Mouse (Mus musculus): ENCODE measurements at regions not wholly inside any gene's neighbourhood (a gene's known extent, or its start where the extent isn't known, plus 50 kb on each side); places are given as distances from the start of the nearest gene placed in this dataset.

DNA sequence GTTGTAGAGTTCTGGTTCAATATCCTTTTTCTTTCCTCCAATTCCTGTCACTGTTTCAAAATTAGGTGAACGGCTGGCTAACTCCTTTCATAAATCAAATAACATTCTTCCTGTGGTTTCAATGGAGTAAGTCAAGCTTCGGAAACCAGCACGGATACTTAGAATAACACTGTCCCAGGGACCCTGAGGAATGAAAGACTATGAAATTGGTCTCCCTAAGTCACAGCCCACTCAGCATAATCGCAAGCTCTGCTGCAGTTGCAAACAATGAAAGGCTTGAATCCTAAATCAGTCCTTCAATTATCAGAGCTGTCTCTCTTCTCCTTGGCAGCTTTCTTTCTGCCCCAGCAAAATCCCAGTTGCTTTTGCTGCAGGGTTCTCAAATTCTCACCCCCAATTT lies 475.8 kb downstream of the Rps29 start:
- no peak for DNase-seq (ENCODE audit: low spot score)

GRCm38 (mm10) chr12:68680668-68681067 lies 478.3 kb downstream of the Rps29 start:
- no peak for DNase-seq (ENCODE audit: low spot score)

DNA sequence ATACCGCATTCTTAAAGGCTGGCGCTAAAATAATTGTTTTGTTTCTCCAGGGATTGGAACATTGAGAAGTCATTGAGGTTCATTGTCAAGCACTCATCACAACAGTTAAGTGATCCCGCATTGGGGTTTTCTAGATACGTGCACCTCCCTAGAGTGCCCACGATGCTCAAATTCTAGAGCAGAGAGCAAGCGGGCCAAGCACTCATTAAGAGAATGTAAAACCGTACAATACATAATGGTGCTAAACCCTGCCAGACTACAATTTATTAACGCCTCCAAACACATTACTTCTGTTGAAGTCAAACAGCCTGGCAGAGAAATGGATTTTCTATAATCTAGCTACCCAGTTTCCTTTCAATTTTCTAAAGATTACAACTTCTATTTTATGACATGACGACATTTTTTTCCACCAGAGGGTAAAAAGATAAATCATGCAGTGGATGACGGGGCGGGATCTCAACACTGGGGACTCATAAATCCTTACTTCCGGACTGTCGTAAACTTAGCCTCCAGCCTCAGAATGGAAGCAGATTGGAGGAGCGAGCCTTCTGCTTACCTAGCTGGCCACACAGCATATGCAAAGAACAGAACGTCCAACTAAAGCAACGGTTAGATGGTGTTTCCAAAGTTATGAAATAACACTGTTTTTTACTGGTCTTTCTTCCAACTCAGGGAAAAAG lies 482.8 kb downstream of the Rps29 start:
- no peak for DNase-seq (ENCODE audit: low spot score)

GRCm38 (mm10) chr12:68672011-68672410 lies 487.0 kb downstream of the Rps29 start:
- DNase-seq (ENCODE audit: low spot score), result no peak

DNA sequence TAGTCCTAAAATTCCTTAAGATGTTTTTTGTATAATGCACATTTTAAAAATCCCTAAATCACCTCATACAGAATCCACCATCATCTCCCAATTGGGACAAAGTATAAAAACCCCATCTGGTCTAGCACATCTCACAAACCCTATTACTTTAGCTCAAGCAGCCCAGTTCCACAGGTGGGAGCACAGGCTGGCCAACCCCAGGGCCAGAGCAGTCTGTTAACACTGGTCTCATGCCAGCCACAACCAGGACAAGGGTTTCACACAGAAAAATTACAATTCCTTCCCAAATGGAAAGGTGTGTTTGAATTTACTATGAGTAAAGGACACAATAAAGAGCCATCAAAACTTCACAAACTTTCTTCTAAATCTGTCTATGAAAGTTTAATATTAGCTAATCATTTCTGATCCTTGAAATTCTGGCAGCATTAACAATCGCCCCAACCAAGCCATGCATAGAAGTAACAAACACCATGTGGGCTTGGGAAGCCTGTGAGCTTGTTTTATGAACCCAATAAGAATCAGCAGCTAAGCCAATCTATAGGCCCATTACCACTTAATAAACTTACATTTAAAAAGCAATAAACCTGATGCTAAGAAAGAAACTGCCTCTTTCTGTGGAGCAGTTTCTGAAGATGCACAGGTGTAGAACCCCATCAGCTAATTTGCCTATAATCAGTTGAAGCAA lies 512.9 kb downstream of the Rps29 start:
- DNase-seq (ENCODE audit: low spot score), result no peak

GRCm38 (mm10) chr12:68643671-68644070 lies 515.3 kb downstream of the Rps29 start:
- DNase-seq (ENCODE audit: low spot score), result no peak

DNA sequence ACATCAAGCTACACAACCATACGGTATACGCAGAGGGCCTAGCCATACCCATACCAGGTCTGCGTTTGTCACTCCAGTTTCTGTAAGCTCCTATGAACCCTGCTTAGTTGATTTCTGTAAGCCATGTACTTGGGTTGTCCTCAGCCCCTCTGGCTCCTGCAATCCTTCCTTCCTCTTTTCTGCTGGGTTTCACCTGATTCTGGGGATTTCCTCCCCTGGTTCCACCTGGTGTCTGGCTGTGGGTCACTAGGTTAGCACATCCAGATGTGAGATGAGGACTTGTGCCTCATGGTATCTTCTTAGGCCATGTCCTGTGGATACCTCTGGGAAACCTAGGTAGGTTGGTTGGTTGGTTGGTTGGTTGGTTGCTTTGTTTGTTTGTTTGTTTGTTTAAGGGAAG lies 526.5 kb downstream of the Rps29 start:
- no peak for DNase-seq (ENCODE audit: low spot score)

GRCm38 (mm10) chr12:68618337-68618736 lies 540.6 kb downstream of the Rps29 start:
- DNase-seq (ENCODE audit: low spot score), result no peak

GRCm38 (mm10) chr12:68605417-68606000 lies 553.5 kb downstream of the Rps29 start:
- DNase-seq (ENCODE audit: low spot score), result no peak

- DNase-seq (ENCODE audit: low spot score), result no peak
These were observed 554.3 kb downstream of the Rps29 start for GRCm38 (mm10) chr12:68604524-68605299.

DNA sequence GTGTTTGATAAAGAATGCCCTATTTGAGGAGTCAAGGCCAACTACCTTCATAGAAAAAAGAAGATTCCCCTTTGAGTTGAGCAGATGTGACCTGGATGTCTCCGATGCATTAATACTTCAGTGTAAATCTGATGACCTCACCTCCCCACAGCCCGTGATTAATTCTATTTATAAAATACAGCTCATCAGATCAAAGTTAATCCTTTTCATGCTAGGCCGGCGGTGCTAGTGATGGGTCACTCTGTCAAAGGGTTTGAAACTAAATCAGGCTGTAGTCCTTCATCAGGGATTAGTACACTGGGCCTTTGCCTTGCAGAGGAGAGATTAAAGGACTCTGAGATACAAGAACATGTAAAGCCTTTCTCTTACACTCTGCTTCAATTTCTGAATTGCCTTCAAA lies 556.3 kb downstream of the Rps29 start:
- no peak for DNase-seq (ENCODE audit: low spot score)

DNA sequence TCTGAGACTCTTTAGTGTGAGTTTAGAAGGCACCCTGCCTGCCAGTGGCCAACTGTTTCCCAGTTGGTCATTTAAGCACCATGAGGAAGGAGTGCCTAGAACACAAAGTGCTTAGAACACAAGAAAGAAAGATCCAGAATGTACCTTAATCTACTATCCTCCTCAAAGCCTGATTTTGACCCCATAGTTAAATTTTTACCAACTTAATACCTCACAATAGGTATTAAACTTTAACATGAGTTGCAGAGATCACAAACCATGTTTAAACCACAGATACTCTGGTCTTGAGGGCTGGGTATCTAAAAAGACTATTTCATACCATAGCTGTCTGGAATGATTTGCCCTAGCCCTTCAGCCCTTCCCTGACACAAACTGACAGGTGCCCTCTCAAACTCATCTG lies 557.6 kb downstream of the Rps29 start:
- no peak for DNase-seq (ENCODE audit: low spot score)

GRCm38 (mm10) chr12:68599681-68600596 lies 559.0 kb downstream of the Rps29 start:
- DNase-seq (ENCODE audit: low spot score), result no peak

DNA sequence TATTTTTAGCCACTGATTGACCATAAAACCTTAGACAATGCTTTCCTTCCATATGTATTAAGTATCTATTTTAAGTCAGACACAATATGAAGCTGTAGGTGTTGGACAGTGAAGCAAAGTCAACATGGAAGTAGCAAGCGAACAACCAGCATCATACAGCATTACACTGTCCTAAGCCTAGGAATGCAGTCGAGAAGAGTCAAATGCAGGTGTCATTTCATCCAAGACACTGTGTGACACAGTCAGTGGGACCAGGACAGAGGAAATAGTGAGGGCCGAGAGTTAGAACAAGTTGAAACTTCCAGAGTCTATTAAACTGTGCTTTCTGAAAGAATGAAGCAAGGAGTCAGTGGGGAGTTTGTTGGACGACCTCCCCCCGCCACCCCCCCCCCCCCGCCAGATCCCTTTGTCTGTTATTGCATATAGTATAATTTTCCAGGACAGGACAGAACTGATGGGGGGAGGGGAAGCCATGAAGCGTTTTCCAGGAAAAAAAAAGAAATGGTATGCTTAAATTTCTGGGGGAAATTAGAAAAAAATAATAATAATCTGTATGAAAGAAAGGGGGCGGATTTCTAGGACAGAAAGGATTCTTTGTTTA lies 559.9 kb downstream of the Rps29 start:
- DNase-seq (ENCODE audit: low spot score), result no peak

DNA sequence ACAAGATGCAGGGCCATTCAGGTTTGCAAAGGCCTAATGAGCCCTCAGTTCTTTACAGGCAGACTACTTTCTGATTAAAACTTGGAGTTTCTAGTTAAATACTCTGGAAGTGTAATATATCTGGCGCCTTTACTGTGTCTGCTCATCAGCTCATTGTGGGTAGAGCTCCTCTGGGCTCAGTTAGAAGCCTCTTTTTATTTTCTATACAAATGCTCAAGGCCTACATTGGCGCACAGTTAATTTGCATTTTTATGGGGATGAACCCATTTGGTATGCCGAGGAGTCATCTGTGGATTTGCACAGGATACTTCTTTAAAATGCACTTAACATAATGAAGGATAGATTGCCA lies 573.5 kb downstream of the Rps29 start:
- DNase-seq (ENCODE audit: low spot score), result no peak

GRCm38 (mm10) chr12:68584786-68585523 lies 574.0 kb downstream of the Rps29 start:
- DNase-seq (ENCODE audit: low spot score), result no peak

- DNase-seq (ENCODE audit: low spot score), result no peak
These were observed 579.1 kb downstream of the Rps29 start for GRCm38 (mm10) chr12:68579909-68580308.

- no peak for DNase-seq (ENCODE audit: low spot score)
These were observed 581.5 kb downstream of the Rps29 start for GRCm38 (mm10) chr12:68577453-68577852.

- DNase-seq (ENCODE audit: low spot score), result no peak
These were observed 582.1 kb downstream of the Rps29 start for GRCm38 (mm10) chr12:68576855-68577254.

DNA sequence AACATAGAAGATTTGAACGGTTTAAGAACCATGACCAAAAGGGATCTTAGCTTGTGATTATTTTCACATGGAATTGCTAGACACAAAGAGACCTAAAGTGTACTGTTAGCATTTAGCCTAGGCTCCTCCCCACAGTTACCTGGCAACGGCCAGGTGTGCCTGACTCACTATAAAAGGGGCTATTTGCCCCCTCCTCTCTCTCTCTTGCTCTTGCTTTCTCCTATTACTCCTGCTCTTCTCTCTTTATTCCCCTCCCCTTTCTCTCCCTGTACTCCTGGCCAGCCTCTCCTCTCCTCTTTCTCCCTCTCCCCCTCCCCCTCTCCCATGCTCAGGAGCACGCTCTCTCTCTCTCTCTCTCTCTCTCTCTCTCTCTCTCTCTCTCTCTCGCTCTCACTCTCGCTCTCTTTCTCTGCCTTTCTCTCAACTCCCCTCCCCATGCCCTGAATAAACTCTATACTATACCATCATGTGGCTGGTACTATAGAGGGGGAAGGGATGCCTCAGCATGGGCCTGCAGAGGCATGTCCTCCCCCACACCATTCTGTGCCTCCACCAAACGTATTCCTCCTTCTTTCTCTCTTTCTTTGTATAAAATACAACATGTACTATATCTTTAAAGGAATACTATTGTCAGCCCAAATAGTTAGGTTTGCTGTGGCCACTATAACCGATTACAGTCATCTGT lies 603.9 kb downstream of the Rps29 start:
- no peak for DNase-seq (ENCODE audit: low spot score)

Measured in ovary, postnatal 36 days (tissue).